Mouse (Mus musculus): Measurements from ENCODE around the gene Cyp26c1. TPM values are rescaled to one million over a fixed set of nuclear protein-coding genes. Genes with fewer than 3 reads are reported as not detected.

Gene Cyp26c1
- polyA plus RNA-seq, 2 experiments, result 0.09 to 0.21 TPM

DNA sequence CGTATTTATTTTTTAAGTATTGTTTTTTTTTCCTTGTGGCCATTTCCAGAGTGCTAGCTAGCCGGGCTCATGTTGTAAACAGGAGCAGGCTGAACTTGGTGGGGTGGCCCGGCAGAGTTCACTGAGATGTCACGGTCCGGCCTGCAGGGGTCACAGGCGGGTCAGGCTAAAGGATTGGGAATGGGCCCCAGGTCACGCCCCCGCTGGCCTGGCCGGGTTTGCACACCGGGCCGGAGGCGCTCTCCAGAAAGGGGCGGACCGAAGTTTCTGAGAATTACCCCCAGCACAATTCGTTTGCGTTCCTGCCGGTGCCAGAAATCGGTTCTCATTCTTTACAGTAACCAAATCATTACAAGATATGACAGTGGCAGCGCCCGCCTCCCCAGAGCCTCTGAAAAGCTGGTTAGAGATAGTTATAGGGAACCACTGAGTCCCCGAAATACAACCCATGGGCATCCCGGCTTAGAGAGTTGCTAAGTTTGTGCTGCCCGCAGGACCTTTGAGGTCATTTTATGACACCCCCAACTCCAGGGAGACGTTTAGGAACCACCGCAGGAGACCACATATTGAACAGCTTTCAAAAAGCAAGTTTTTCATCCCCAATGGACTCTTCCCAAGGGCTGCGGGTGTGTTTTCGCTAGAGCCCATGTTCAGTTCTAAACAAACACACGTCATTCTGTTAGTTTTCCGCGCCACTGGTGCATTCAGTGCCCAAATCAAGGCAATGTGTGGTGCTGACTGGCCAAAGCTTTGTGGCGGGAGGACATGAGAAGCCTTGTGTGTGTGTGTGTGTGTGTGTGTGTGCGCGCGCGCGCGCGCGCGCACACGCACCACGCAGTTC is 10.6 kb downstream of the Cyp26c1 start:
- ATAC-seq (ENCODE audit: low FRiP score, low read depth), result no peak
- Histone ChIP-seq H3K4me1 (ENCODE audit: control insufficient read depth, insufficient read depth, low read length) (peaks cover 31% of the 10 kb centered on the region), H3K4me2 (replicated peaks; ENCODE audit: low read depth, low read length, severe bottlenecking) (peak overlapping the region; percentile 56), H3K4me3 (replicated peaks; ENCODE audit: low read length) (peak overlapping the region; percentile 4), H3K9me3 (ENCODE audit: control insufficient read depth, low read length) (no peaks in the 10 kb centered on the region), H3K27me3 (ENCODE audit: control insufficient read depth, insufficient read depth, low read length) (peaks cover 100% of the 10 kb centered on the region), H3K27ac (replicated peaks; ENCODE audit: low read depth, low read length) (no peak overlapping the region), H3K9ac (ENCODE audit: low read depth, low read length, severe bottlenecking) (no peak overlapping the region), H3K36me3 (ENCODE audit: control insufficient read depth, insufficient read depth, low read length) (no peaks in the 10 kb centered on the region)
- no peak for DNase-seq (ENCODE audit: low spot score)
- 3% methylated on average over 42 of the region's 42 CpGs for WGBS
- no peak for TF ChIP-seq POLR2A (IDR thresholded peaks at IDR 0.05; ENCODE audit: borderline replicate concordance, extremely low read depth, insufficient read depth, insufficient read length)

DNA sequence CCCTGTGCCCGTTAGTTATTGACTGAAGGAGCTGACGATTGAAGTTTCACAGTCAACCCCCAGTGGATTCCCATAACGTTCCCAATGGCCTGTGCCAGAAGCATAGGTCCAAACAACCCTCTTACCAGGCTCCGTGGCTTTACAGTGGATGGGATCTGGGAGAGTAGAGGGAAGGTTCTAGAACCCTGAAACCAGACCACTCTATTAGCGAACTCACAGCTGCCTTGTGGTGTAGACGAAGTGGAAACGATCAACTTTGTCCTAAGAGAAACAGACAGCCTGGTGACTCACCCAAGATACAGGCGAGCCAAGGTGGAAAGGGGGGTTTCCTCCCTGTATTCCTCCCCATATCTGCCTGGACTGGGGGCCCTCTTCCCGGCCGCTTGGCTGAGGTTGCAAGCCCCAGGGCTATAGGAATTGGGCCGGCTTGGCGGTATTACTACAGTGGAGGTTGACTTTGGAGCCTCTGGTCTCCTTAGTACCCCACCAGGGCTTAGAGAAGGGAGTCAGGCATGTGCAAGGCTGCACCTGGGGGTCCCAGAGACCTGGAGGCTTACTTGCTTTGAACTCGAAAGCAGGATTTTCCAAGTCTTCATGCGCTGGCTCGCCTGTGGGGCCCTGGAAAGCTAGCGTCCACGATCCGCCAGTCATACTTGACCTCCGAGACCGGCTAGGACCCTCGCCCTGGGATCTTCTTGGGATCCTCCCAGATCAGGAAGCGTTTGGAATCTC is 11.4 kb downstream of the Cyp26c1 start:
- no peak for DNase-seq (ENCODE audit: low spot score)

DNA sequence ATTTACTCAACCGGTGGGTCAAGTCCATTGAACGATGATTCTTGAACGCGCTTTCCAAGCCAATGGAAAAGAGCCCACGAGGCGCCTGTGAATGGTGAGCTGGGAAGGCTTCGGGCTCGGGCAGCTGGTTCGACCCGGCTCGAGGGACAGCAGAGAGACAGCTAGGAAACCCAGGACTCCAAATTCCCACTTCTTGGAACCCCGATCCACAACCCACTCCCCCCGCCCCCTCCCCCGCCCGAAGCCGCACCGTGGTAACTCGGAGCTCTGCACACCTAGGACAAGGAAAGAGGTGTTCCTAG is 11.9 kb downstream of the Cyp26c1 start:
- peaks cover 31% of the 10 kb centered on the region for H3K4me1 ChIP-seq (ENCODE audit: control insufficient read depth, insufficient read depth, low read length)
- 1% methylated on average over 18 of the region's 18 CpGs for WGBS
- peak overlapping the region; percentile 35 for H3K4me3 ChIP-seq (replicated peaks; ENCODE audit: low read length)
- peak overlapping the region; percentile 56 for H3K4me2 ChIP-seq (replicated peaks; ENCODE audit: low read depth, low read length, severe bottlenecking)
- peaks cover 100% of the 10 kb centered on the region for H3K27me3 ChIP-seq (ENCODE audit: control insufficient read depth, insufficient read depth, low read length)
- DNase-seq (ENCODE audit: low spot score) (no peak), ATAC-seq (ENCODE audit: low FRiP score, low read depth) (no peak)
- no peaks in the 10 kb centered on the region for H3K36me3 ChIP-seq (ENCODE audit: control insufficient read depth, insufficient read depth, low read length)
- H3K9ac ChIP-seq (ENCODE audit: low read depth, low read length, severe bottlenecking), result no peak overlapping the region
- no peaks in the 10 kb centered on the region for H3K9me3 ChIP-seq (ENCODE audit: control insufficient read depth, low read length)
- H3K27ac ChIP-seq (replicated peaks; ENCODE audit: low read depth, low read length), result no peak overlapping the region
- no peak for TF ChIP-seq POLR2A (IDR thresholded peaks at IDR 0.05; ENCODE audit: borderline replicate concordance, extremely low read depth, insufficient read depth, insufficient read length)

More for the DNA sequence above, 11.4 kb downstream of the Cyp26c1 start:
- Histone ChIP-seq H3K9ac (ENCODE audit: low read depth, low read length, severe bottlenecking) (no peak overlapping the region), H3K4me1 (ENCODE audit: control insufficient read depth, insufficient read depth, low read length) (peaks cover 31% of the 10 kb centered on the region), H3K27ac (replicated peaks; ENCODE audit: low read depth, low read length) (no peak overlapping the region), H3K36me3 (ENCODE audit: control insufficient read depth, insufficient read depth, low read length) (no peaks in the 10 kb centered on the region), H3K4me3 (replicated peaks; ENCODE audit: low read length) (peak overlapping the region; percentile 35), H3K27me3 (ENCODE audit: control insufficient read depth, insufficient read depth, low read length) (peaks cover 100% of the 10 kb centered on the region), H3K4me2 (replicated peaks; ENCODE audit: low read depth, low read length, severe bottlenecking) (peak overlapping the region; percentile 56), H3K9me3 (ENCODE audit: control insufficient read depth, low read length) (no peaks in the 10 kb centered on the region)
- TF ChIP-seq POLR2A (IDR thresholded peaks at IDR 0.05; ENCODE audit: borderline replicate concordance, extremely low read depth, insufficient read depth, insufficient read length), result no peak
- ATAC-seq (ENCODE audit: low FRiP score, low read depth), result no peak
- 3% methylated on average over 22 of the region's 22 CpGs for WGBS

DNA sequence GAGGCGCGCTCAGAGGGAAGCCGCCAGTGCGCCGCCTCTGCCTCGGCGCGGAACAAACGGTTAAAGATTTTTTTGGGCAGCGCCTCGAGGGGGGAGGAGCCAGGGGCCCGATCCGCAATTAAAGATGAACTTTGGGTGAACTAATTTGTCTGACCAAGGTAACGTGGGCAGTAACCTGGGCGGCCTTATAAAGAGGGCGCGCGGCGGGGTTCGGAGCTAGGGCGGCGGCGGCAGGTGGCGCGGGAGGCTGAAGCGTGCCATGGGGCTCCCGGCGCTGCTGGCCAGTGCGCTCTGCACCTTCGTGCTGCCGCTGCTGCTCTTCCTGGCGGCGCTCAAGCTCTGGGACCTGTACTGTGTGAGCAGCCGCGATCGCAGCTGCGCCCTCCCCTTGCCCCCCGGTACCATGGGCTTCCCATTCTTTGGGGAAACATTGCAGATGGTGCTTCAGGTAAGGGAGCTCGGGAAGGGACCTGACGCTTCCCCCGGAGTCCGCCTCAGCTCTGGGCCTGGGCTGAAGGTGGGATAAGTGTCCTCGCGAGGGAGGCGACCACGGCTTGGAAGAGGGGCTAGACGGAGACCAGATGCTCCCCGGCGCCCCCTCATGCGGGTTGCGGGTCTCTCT is 12.4 kb downstream of the Cyp26c1 start, which contains the start of gene Cyp26a1:
Gene Cyp26a1 (plus strand): TSS at position 148 of the 622 bp plus-strand sequence.
- ATAC-seq (ENCODE audit: low FRiP score, low read depth) (no peak), DNase-seq (ENCODE audit: low spot score) (no peak)
- Histone ChIP-seq H3K4me3 (replicated peaks; ENCODE audit: low read length) (peak within 1 kb of the TSS; percentile 35), H3K9ac (ENCODE audit: low read depth, low read length, severe bottlenecking) (0 out of 2 replicates have a peak within 1 kb of the TSS, but pooled peaks have one; percentile 25), H3K36me3 (ENCODE audit: control insufficient read depth, insufficient read depth, low read length) (no peaks in the 10 kb centered on the region), H3K4me1 (ENCODE audit: control insufficient read depth, insufficient read depth, low read length) (peaks cover 29% of the 10 kb centered on the region), H3K27me3 (ENCODE audit: control insufficient read depth, insufficient read depth, low read length) (peaks cover 100% of the 10 kb centered on the region), H3K4me2 (replicated peaks; ENCODE audit: low read depth, low read length, severe bottlenecking) (peak within 1 kb of the TSS; percentile 56), H3K27ac (replicated peaks; ENCODE audit: low read depth, low read length) (no peak within 1 kb of the TSS), H3K9me3 (ENCODE audit: control insufficient read depth, low read length) (no peaks in the 10 kb centered on the region)
- WGBS, result under 1% methylated on average over 49 of the region's 51 CpGs
- TF ChIP-seq POLR2A (IDR thresholded peaks at IDR 0.05; ENCODE audit: borderline replicate concordance, extremely low read depth, insufficient read depth, insufficient read length), result no peak

Data from limb, embryonic 14.5 days (tissue).